Mouse (Mus musculus) heart, embryonic 12.5 days (tissue): ENCODE results near the gene Med9. TPM values are rescaled to one million over a fixed set of nuclear protein-coding genes. Genes with fewer than 3 reads are reported as not detected.
A peak's percentile ranks its signal among the peaks of the same experiment; 100 is the strongest.

Experiments
- ATAC-seq: fragments of 200-750 bp; cut with Nextera tagmentation; 2 replicates; pipeline ENCODE4 v1.8.0; 2017; ENCODE audit warnings: moderate TSS enrichment, moderate library complexity; ENCODE audit not compliant: insufficient number of reproducible peaks, low FRiP score
- H3K27ac ChIP-seq: fragments of 300-500 bp; sonication (generic); 2 replicates; pipeline ENCODE4 v1.5.1; 2016; ENCODE audit warnings: mild to moderate bottlenecking, moderate library complexity; ENCODE audit not compliant: poor library complexity, severe bottlenecking
- H3K27me3 ChIP-seq: fragments of 300-500 bp; sonication (generic); replicated peaks from 2 replicates; pipeline ENCODE4 v1.6.1; 2016; ENCODE audit warnings: mild to moderate bottlenecking, moderate library complexity
- H3K36me3 ChIP-seq: fragments of 300-500 bp; sonication (generic); 2 replicates; pipeline ENCODE4 v1.6.1; 2016; ENCODE audit warnings: mild to moderate bottlenecking, moderate library complexity
- H3K4me1 ChIP-seq: fragments of 300-500 bp; sonication (generic); replicated peaks from 2 replicates; pipeline ENCODE4 v1.6.1; 2016; ENCODE audit warnings: mild to moderate bottlenecking
- H3K4me2 ChIP-seq: fragments of 300-500 bp; sonication (generic); 2 replicates; pipeline ENCODE4 v1.6.1; 2016; ENCODE audit warnings: mild to moderate bottlenecking, moderate library complexity
- H3K4me3 ChIP-seq: fragments of 300-500 bp; sonication (generic); 2 replicates; pipeline ENCODE4 v1.5.1; 2016; ENCODE audit warnings: mild to moderate bottlenecking
- H3K9ac ChIP-seq: fragments of 300-500 bp; sonication (generic); 2 replicates; pipeline ENCODE4 v1.6.1; 2016; ENCODE audit warnings: mild to moderate bottlenecking, moderate library complexity
- H3K9me3 ChIP-seq: fragments of 300-500 bp; sonication (generic); replicated peaks from 2 replicates; pipeline ENCODE4 v1.6.1; 2016; ENCODE audit warnings: mild to moderate bottlenecking, moderate library complexity
- WGBS: fragments of 180-500 bp; shearing (Covaris S2); methylation state at CpG from one replicate; pipeline ENCODE4 v1.1.7; 2016; 5-methylcytosine and 5-hydroxymethylcytosine counted together
- polyA plus RNA-seq: library from polyadenylated mRNA; unstranded; fragments of >200 nt; fragmentation: Nextera tagmentation; extraction: Ambion mirVana; gene quantifications from 2 replicates; pipeline ENCODE4 v1.2.1, GENCODE M21; 2016

Med9 gene
- polyA plus RNA-seq, 1 experiment from 2014 or later, result 46.5 TPM

- Histone ChIP-seq H3K4me1 (peaks cover 28% of the 10 kb centered on the region), H3K4me3 (no peak overlapping the region), H3K27me3 (no peaks in the 10 kb centered on the region), H3K9ac (no peak overlapping the region), H3K36me3 (no peaks in the 10 kb centered on the region), H3K9me3 (peaks cover 8% of the 10 kb centered on the region; the same call in 1 of the 2 replicates), H3K27ac (peak overlapping the region; percentile 25), H3K4me2 (peak overlapping the region; percentile 24)
- no peak for ATAC-seq
- 31% methylated on average over 9 of the region's 9 CpGs for WGBS
These were observed 46.3 kb downstream of the Med9 start for GRCm38 (mm10) chr11:59994318-59994717.

GRCm38 (mm10) chr11:60001231-60001980, 53.4 kb downstream of the Med9 start:
- ATAC-seq, result no peak; the same call in 1 of the 2 replicates
- Histone ChIP-seq H3K36me3 (no peaks in the 10 kb centered on the region), H3K4me3 (no peak overlapping the region), H3K4me2 (no peak overlapping the region), H3K9me3 (no peaks in the 10 kb centered on the region), H3K27ac (no peak overlapping the region), H3K9ac (no peak overlapping the region), H3K4me1 (no peaks in the 10 kb centered on the region), H3K27me3 (no peaks in the 10 kb centered on the region)
- WGBS, result 75% methylated on average over 5 of the region's 5 CpGs

- Histone ChIP-seq H3K9ac (no peak overlapping the region), H3K9me3 (no peaks in the 10 kb centered on the region), H3K4me3 (no peak overlapping the region), H3K36me3 (no peaks in the 10 kb centered on the region), H3K27ac (no peak overlapping the region), H3K4me1 (no peaks in the 10 kb centered on the region), H3K27me3 (0 out of 2 replicates have a peak, but pooled peaks cover 4% of the 10 kb centered on the region), H3K4me2 (no peak overlapping the region)
- WGBS, result 77% methylated on average over 8 of the region's 8 CpGs
- no peak for ATAC-seq
These were observed 55.8 kb downstream of the Med9 start for GRCm38 (mm10) chr11:60003811-60004210.

- Histone ChIP-seq H3K4me2 (no peak overlapping the region), H3K9me3 (no peaks in the 10 kb centered on the region), H3K27ac (no peak overlapping the region), H3K27me3 (0 out of 2 replicates have a peak, but pooled peaks cover 4% of the 10 kb centered on the region), H3K4me3 (no peak overlapping the region), H3K36me3 (no peaks in the 10 kb centered on the region), H3K4me1 (no peaks in the 10 kb centered on the region), H3K9ac (no peak overlapping the region)
- ATAC-seq, result no peak
- 70% methylated on average over 6 of the region's 6 CpGs for WGBS
These were observed 56.7 kb downstream of the Med9 start for GRCm38 (mm10) chr11:60004716-60005115.

- Histone ChIP-seq H3K4me2 (no peak overlapping the region), H3K9me3 (no peaks in the 10 kb centered on the region), H3K4me1 (no peaks in the 10 kb centered on the region), H3K27ac (no peak overlapping the region), H3K36me3 (no peaks in the 10 kb centered on the region), H3K27me3 (0 out of 2 replicates have a peak, but pooled peaks cover 4% of the 10 kb centered on the region), H3K9ac (no peak overlapping the region), H3K4me3 (no peak overlapping the region)
- no peak for ATAC-seq
- 67% methylated on average over 3 of the region's 3 CpGs for WGBS
These were observed 57.9 kb downstream of the Med9 start for GRCm38 (mm10) chr11:60005866-60006265.

GRCm38 (mm10) chr11:60009451-60009850, 61.4 kb downstream of the Med9 start:
- Histone ChIP-seq H3K4me2 (no peak overlapping the region), H3K9me3 (no peaks in the 10 kb centered on the region), H3K4me3 (no peak overlapping the region), H3K27ac (no peak overlapping the region), H3K27me3 (0 out of 2 replicates have a peak, but pooled peaks cover 4% of the 10 kb centered on the region), H3K36me3 (no peaks in the 10 kb centered on the region), H3K9ac (no peak overlapping the region), H3K4me1 (peaks cover 7% of the 10 kb centered on the region; the same call in 1 of the 2 replicates)
- 67% methylated on average over 3 of the region's 3 CpGs for WGBS
- no peak for ATAC-seq

GRCm38 (mm10) chr11:60011516-60011915, 63.5 kb downstream of the Med9 start:
- Histone ChIP-seq H3K4me2 (no peak overlapping the region), H3K36me3 (no peaks in the 10 kb centered on the region), H3K9me3 (no peaks in the 10 kb centered on the region), H3K4me3 (no peak overlapping the region), H3K27ac (no peak overlapping the region), H3K27me3 (0 out of 2 replicates have a peak, but pooled peaks cover 4% of the 10 kb centered on the region), H3K9ac (0 out of 2 replicates have a peak overlapping the region, but pooled peaks have one; percentile 9), H3K4me1 (peaks cover 10% of the 10 kb centered on the region; the same call in 1 of the 2 replicates)
- no peak for ATAC-seq
- 74% methylated on average over 3 of the region's 3 CpGs for WGBS

Other genes with a start within 250 kb of the Med9 start
- 3.9 and 4.6 TPM in 2 replicates for gene Pld6, start 160.6 kb upstream of the Med9 start, polyA plus RNA-seq
- 25.1 and 26.5 TPM in 2 replicates for gene Flcn, start 138.2 kb upstream of the Med9 start, polyA plus RNA-seq
- 35.7 and 36.2 TPM in 2 replicates for gene Nt5m, start 108.8 kb upstream of the Med9 start, polyA plus RNA-seq
- 158 and 163 TPM in 2 replicates for gene Cops3, start 108.4 kb upstream of the Med9 start, polyA plus RNA-seq
- 13.5 TPM in 2 replicates for gene Rasd1, start 16.7 kb downstream of the Med9 start, polyA plus RNA-seq
- gene Pemt, start 98.3 kb downstream of the Med9 start, polyA plus RNA-seq, result 11.7 and 12.6 TPM in 2 replicates
- 22.2 and 29.9 TPM in 2 replicates for gene Rai1, start 156.8 kb downstream of the Med9 start, polyA plus RNA-seq